Mouse (Mus musculus) heart, postnatal 0 days (tissue): ENCODE measurements around the gene Tpo.

ENCODE experiments used
- CTCF ChIP-seq: IDR thresholded peaks from 2 replicates; pipeline ENCODE4 v1.5.1; 2016; ENCODE audit warnings: antibody characterized with exemption, control low read depth, low read depth
- EP300 ChIP-seq: IDR thresholded peaks from 2 replicates; pipeline ENCODE4 v1.6.1; 2016; ENCODE audit warnings: antibody characterized with exemption, low read depth

GRCm38 (mm10) chr12:30061503-30062117 lies 70.8 kb downstream of the Tpo start:
- TF ChIP-seq CTCF = no peak
- no peak for TF ChIP-seq EP300
